Mouse (Mus musculus): ENCODE measurements around the gene Ifitm3.

DNA sequence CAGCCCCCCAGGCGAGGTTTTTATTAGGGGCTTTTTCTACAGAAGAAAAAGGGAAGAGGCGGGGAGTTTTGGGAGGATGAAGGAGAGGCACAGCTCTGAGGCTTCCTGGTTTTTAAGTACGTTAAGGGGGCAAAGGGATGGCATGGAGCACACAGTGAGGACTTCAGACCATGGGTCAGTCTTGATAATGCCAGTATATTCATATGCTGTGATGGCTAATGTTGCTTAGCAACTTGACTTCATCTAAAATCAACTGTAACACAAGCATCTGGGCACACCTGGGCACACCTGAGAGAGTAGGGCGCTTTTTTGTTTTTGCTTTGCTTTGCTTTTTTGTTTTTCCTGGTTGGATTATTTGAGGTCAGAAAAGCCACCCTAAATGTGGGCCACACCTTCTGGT lies 43.6 kb downstream of the Ifitm3 start, which contains the start of gene Ifitm1:
- TF ChIP-seq CTCF (IDR thresholded peaks at IDR 0.05; ENCODE audit: borderline replicate concordance, control insufficient read depth, extremely low read depth, insufficient read depth, low read length, poor library complexity) (no peak), POLR2A (IDR thresholded peaks at IDR 0.05; ENCODE audit: control insufficient read depth, extremely low read depth, insufficient read depth, low read length, poor library complexity) (no peak)

Data from thymus, adult 2 months (tissue).